22 mouse cellular contexts compared by ENCODE assay signal in genomic region chr4:45811250-45811649, GRCm38 (mm10). TPM values are rescaled to one million over a fixed set of nuclear protein-coding genes. Genes with fewer than 3 reads are reported as not detected.
"Had no signal": no experiment of that assay in that cellular context is flagged by ENCODE, and none has a peak within 500 bp of the region (broad histone marks: within the 10 kb centered on the region; RNA-seq: fewer than 3 reads in every experiment).

No protein-coding gene starts in this region.

- H3K36me3 ChIP-seq: lung, embryonic 15.5 days had no signal

- H3K27me3 ChIP-seq: lung, embryonic 15.5 days; neural tube, embryonic 13.5 days; neural tube, embryonic 15.5 days had no signal

- H3K9ac ChIP-seq: liver, postnatal 0 days; lung, embryonic 15.5 days; midbrain, embryonic 12.5 days; neural tube, embryonic 13.5 days; neural tube, embryonic 15.5 days had no signal

- ATAC-seq: liver, postnatal 0 days; lung, postnatal 0 days; midbrain, embryonic 16.5 days had no signal

- DNase-seq: liver, postnatal 0 days; lung, adult 2 months; lung, postnatal 14 days; lung, postnatal 4 days; midbrain, embryonic 14.5 days; retina, postnatal 1 day; right cerebral cortex, adult 18-20 months; right cerebral cortex, postnatal 25 days; right cerebral cortex, postnatal 4 days; spleen, adult 18-20 months; thymus, adult 18-20 months; thymus, postnatal 14 days; thymus, postnatal 36 days had no signal

- H3K9me3 ChIP-seq: lung, embryonic 15.5 days; midbrain, embryonic 12.5 days; neural tube, embryonic 13.5 days; neural tube, embryonic 15.5 days had no signal

- H3K4me3 ChIP-seq: lung, embryonic 15.5 days; midbrain, embryonic 10.5 days; midbrain, embryonic 12.5 days; myocyte; neural tube, embryonic 13.5 days; neural tube, embryonic 15.5 days had no signal

- H3K27ac ChIP-seq: lung, embryonic 15.5 days; midbrain, embryonic 10.5 days; midbrain, embryonic 12.5 days; neural tube, embryonic 13.5 days; neural tube, embryonic 15.5 days had no signal

- H3K4me2 ChIP-seq: lung, embryonic 15.5 days; midbrain, embryonic 12.5 days; neural tube, embryonic 13.5 days; neural tube, embryonic 15.5 days had no signal

- H3K4me1 ChIP-seq: lung, embryonic 15.5 days had no signal

RNA-seq across cellular contexts. Expression of gene Igfbpl1, which starts 15.5 kb away (rescaled TPM):
- polyA plus RNA-seq: liver, postnatal 0 days; lung, postnatal 0 days; myocyte; thymus, postnatal 0 days had no signal

RNA-seq across cellular contexts. Expression of gene Stra6l, which starts 37.2 kb away (rescaled TPM):
- polyA plus RNA-seq: lung, embryonic 15.5 days; myocyte had no signal
